Mouse (Mus musculus) heart, postnatal 0 days (tissue): ENCODE results near the gene Tmem235.

Source experiments
- CTCF ChIP-seq: IDR thresholded peaks from 2 replicates; pipeline ENCODE4 v1.5.1; 2016; ENCODE audit warnings: antibody characterized with exemption, control low read depth, low read depth
- EP300 ChIP-seq: IDR thresholded peaks from 2 replicates; pipeline ENCODE4 v1.6.1; 2016; ENCODE audit warnings: antibody characterized with exemption, low read depth

- TF ChIP-seq CTCF, result no peak
- no peak for TF ChIP-seq EP300
Observed at GRCm38 (mm10) chr11:117877917-117878745, 17.6 kb downstream of the Tmem235 start.
